Mouse (Mus musculus): ENCODE data around the gene Flt4. TPM values are rescaled to one million over a fixed set of nuclear protein-coding genes. Genes with fewer than 3 reads are reported as not detected.

The Flt4 gene
- total and polyA plus RNA-seq, 2 experiments from 2014 or later, result 1.1 to 2.9 TPM

- Histone ChIP-seq H3K9me3 (ENCODE audit: low read length) (no peaks in the 10 kb centered on the region), H3K4me3 (ENCODE audit: low read depth, low read length) (no peak overlapping the region), H3K9ac (no peak overlapping the region), H3K27me3 (ENCODE audit: insufficient read depth, low read length) (no peaks in the 10 kb centered on the region), H3K4me2 (ENCODE audit: low read depth) (no peak overlapping the region), H3K36me3 (ENCODE audit: insufficient read depth) (peaks cover 4% of the 10 kb centered on the region; the same call in 1 of the 2 replicates), H3K27ac (ENCODE audit: low read depth, low read length) (no peak overlapping the region), H3K4me1 (ENCODE audit: insufficient read depth) (no peaks in the 10 kb centered on the region)
- DNase-seq (no peak), ATAC-seq (no peak)
- 75% methylated on average over 4 of the region's 4 CpGs for WGBS
- no peak for TF ChIP-seq CTCF (IDR thresholded peaks at IDR 0.05; ENCODE audit: low read depth)
Measured at GRCm38 (mm10) chr11:49665462-49665861, 56.4 kb downstream of the Flt4 start.

DNA sequence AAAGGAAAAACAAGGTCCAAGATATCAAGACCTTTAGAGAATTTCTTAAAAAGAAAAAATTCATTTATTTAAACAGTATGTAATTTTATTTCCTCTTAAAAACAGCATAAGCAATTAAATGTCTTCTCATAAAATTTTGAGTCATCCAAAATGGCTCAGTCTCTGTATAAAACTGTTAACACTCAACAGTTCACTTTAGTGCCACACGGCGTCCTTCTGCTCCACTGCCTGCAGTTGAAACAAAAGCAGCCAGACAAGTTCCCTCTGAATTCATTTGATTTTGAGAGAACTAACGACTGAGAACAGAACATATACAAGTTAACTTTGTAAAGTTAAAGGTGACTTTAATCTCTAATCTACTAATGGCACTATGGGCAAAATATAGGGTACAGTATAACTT is 64.4 kb downstream of the Flt4 start:
- Histone ChIP-seq H3K27me3 (ENCODE audit: insufficient read depth, low read length) (no peaks in the 10 kb centered on the region), H3K9ac (no peak overlapping the region), H3K27ac (ENCODE audit: low read depth, low read length) (no peak overlapping the region), H3K4me1 (ENCODE audit: insufficient read depth) (no peaks in the 10 kb centered on the region), H3K36me3 (ENCODE audit: insufficient read depth) (peaks cover 27% of the 10 kb centered on the region), H3K4me3 (ENCODE audit: low read depth, low read length) (no peak overlapping the region), H3K9me3 (ENCODE audit: low read length) (no peaks in the 10 kb centered on the region), H3K4me2 (ENCODE audit: low read depth) (no peak overlapping the region)
- DNase-seq (peak; percentile 19), ATAC-seq (peak; percentile 66)
- TF ChIP-seq CTCF (IDR thresholded peaks at IDR 0.05; ENCODE audit: low read depth), result peak; percentile 38
- WGBS, result 49% methylated on average over 3 of the region's 3 CpGs

DNA sequence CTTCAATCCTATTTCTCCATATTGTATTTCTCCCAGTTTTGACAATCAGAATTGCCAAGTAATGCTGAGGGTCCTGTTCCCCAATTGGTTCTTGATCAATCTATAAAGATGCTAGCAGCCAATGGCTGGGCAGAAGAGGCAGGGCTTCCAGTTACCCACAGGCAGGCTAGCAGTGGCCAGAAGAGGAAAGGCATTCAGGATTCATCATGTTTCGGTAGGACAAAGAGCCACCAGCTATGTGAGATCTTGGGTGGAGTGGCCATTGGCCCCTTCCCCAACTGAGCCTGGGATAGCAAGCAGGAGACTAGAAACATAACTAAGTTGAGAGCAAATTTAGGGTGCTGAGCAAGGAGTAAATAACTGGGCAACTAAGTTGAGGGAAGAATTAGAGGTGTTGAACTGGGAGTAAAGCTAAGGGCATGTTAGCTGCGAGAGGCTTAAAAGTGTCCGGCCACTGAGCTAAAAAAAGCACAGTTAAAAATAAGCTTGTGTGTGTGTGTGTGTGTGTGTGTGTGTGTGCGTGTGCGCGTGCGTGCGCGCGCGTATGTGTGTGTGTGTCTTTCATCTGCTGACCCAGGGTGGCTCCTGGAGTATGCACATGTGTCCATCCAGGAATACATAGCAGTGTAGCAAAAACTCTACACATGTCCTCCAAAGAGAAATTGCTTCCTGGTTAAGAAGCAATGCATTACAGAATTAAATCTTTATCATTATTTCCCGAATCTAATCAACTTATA is 75.3 kb downstream of the Flt4 start:
- no peak overlapping the region for H3K4me2 ChIP-seq (ENCODE audit: low read depth)
- H3K36me3 ChIP-seq (ENCODE audit: insufficient read depth), result peaks cover 46% of the 10 kb centered on the region
- no peak overlapping the region for H3K27ac ChIP-seq (ENCODE audit: low read depth, low read length)
- 94% methylated on average over 12 of the region's 12 CpGs for WGBS
- no peak overlapping the region for H3K4me3 ChIP-seq (ENCODE audit: low read depth, low read length)
- no peaks in the 10 kb centered on the region for H3K4me1 ChIP-seq (ENCODE audit: insufficient read depth)
- no peak for TF ChIP-seq CTCF (IDR thresholded peaks at IDR 0.05; ENCODE audit: low read depth)
- H3K9me3 ChIP-seq (ENCODE audit: low read length), result no peaks in the 10 kb centered on the region
- no peak for DNase-seq
- no peak for ATAC-seq
- no peaks in the 10 kb centered on the region for H3K27me3 ChIP-seq (ENCODE audit: insufficient read depth, low read length)
- no peak overlapping the region for H3K9ac ChIP-seq

DNA sequence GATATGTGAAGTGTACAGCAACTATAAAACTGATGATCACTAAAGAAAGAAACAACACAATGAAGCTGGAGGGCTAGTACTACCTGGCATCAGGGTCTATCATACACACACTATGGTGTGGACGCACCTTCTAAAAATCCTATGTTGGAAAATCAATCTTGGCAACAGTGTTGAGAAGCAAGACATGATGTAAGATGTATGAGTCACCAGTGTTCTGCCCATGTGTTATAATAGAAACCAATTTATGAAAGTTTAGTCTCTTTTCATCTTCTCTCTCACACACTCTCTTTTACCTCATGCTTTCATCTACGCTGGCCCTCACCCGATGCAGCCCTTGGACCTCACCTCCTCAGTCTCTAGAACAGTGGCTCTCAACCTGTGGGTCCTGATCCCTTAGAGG is 86.0 kb downstream of the Flt4 start:
- Histone ChIP-seq H3K27me3 (ENCODE audit: insufficient read depth, low read length) (no peaks in the 10 kb centered on the region), H3K27ac (ENCODE audit: low read depth, low read length) (no peak overlapping the region), H3K9me3 (ENCODE audit: low read length) (0 out of 2 replicates have a peak, but pooled peaks cover 4% of the 10 kb centered on the region), H3K4me3 (ENCODE audit: low read depth, low read length) (no peak overlapping the region), H3K4me1 (ENCODE audit: insufficient read depth) (no peaks in the 10 kb centered on the region), H3K36me3 (ENCODE audit: insufficient read depth) (peaks cover 6% of the 10 kb centered on the region), H3K9ac (no peak overlapping the region), H3K4me2 (ENCODE audit: low read depth) (no peak overlapping the region)
- WGBS, result 98% methylated on average over 3 of the region's 3 CpGs
- ATAC-seq (no peak), DNase-seq (no peak)
- TF ChIP-seq CTCF (IDR thresholded peaks at IDR 0.05; ENCODE audit: low read depth), result no peak

GRCm38 (mm10) chr11:49695695-49696094 is 86.6 kb downstream of the Flt4 start:
- TF ChIP-seq CTCF (IDR thresholded peaks at IDR 0.05; ENCODE audit: low read depth), result no peak
- Histone ChIP-seq H3K36me3 (ENCODE audit: insufficient read depth) (peaks cover 6% of the 10 kb centered on the region), H3K4me1 (ENCODE audit: insufficient read depth) (no peaks in the 10 kb centered on the region), H3K9ac (no peak overlapping the region), H3K9me3 (ENCODE audit: low read length) (0 out of 2 replicates have a peak, but pooled peaks cover 4% of the 10 kb centered on the region), H3K4me2 (ENCODE audit: low read depth) (no peak overlapping the region), H3K4me3 (ENCODE audit: low read depth, low read length) (no peak overlapping the region), H3K27ac (ENCODE audit: low read depth, low read length) (no peak overlapping the region), H3K27me3 (ENCODE audit: insufficient read depth, low read length) (no peaks in the 10 kb centered on the region)
- no peak for ATAC-seq
- DNase-seq, result no peak
- 66% methylated on average over 2 of the region's 2 CpGs for WGBS

GRCm38 (mm10) chr11:49696472-49696871 is 87.4 kb downstream of the Flt4 start:
- DNase-seq (no peak), ATAC-seq (no peak)
- Histone ChIP-seq H3K4me1 (ENCODE audit: insufficient read depth) (no peaks in the 10 kb centered on the region), H3K9me3 (ENCODE audit: low read length) (0 out of 2 replicates have a peak, but pooled peaks cover 4% of the 10 kb centered on the region), H3K27ac (ENCODE audit: low read depth, low read length) (no peak overlapping the region), H3K27me3 (ENCODE audit: insufficient read depth, low read length) (no peaks in the 10 kb centered on the region), H3K4me3 (ENCODE audit: low read depth, low read length) (no peak overlapping the region), H3K36me3 (ENCODE audit: insufficient read depth) (peaks cover 11% of the 10 kb centered on the region), H3K9ac (no peak overlapping the region), H3K4me2 (ENCODE audit: low read depth) (no peak overlapping the region)
- WGBS, result 92% methylated on average over 2 of the region's 2 CpGs
- TF ChIP-seq CTCF (IDR thresholded peaks at IDR 0.05; ENCODE audit: low read depth), result no peak

DNA sequence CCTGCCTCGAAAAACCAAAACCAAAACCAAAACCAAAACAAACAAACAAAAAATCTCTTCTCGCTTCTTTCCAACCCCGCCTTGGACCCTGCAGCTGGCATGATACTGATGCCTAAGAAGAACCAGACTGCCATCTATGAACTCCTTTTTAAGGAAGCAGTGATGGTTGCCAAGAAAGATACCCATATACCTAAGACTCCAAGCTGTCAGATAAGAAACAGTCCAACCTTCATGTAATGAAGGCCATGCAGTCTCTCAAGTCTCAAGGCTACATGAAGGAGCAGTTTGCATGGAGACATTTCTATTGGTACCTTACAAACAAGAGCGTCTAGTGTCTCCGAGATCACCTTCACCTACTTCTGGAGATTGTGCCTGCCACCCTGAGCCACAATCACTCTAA is 88.7 kb downstream of the Flt4 start:
- H3K4me2 ChIP-seq (ENCODE audit: low read depth), result no peak overlapping the region
- H3K9ac ChIP-seq, result no peak overlapping the region
- no peak overlapping the region for H3K27ac ChIP-seq (ENCODE audit: low read depth, low read length)
- H3K9me3 ChIP-seq (ENCODE audit: low read length), result no peaks in the 10 kb centered on the region
- H3K4me1 ChIP-seq (ENCODE audit: insufficient read depth), result no peaks in the 10 kb centered on the region
- no peak overlapping the region for H3K4me3 ChIP-seq (ENCODE audit: low read depth, low read length)
- peaks cover 20% of the 10 kb centered on the region for H3K36me3 ChIP-seq (ENCODE audit: insufficient read depth)
- no peak for DNase-seq
- no peaks in the 10 kb centered on the region for H3K27me3 ChIP-seq (ENCODE audit: insufficient read depth, low read length)
- TF ChIP-seq CTCF (IDR thresholded peaks at IDR 0.05; ENCODE audit: low read depth), result no peak
- 94% methylated on average over 5 of the region's 5 CpGs for WGBS
- ATAC-seq, result no peak
